Mouse (Mus musculus) embryonic fibroblast, embryonic 13.5 days (primary cell): Measurements from ENCODE around the gene Tmem132b.

Experiments used
- CTCF ChIP-seq: IDR thresholded peaks from 2 replicates; pipeline ENCODE4 v1.5.1; 2011; ENCODE audit warnings: mild to moderate bottlenecking, control low read depth, low read length, moderate library complexity, borderline replicate concordance; ENCODE audit not compliant: insufficient read depth
- POLR2A ChIP-seq: IDR thresholded peaks from 2 replicates; pipeline ENCODE4 v1.6.1; 2011; ENCODE audit warnings: low read depth, mild to moderate bottlenecking, control low read depth, low read length, moderate library complexity

DNA sequence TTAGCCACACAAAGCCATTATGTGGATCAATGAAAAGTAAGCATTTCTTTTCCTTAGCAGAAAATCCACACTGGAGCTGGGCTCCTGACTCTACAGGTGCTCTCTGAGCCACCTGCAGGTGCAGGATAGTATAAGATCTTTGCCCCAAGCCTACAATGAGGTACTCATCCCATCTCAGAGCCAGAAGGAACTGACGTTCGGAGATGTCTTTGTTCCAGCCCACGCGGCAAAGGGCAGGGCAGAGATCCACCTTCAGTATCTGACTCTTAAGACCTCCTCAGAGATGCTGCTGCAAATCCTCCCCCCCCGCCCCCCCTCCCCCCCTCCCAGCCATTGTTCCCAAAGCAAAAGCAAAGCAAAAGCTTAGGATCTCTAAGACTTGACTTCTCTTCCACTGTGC lies 268.0 kb downstream of the Tmem132b start:
- no peak for TF ChIP-seq POLR2A
- no peak for TF ChIP-seq CTCF
